Mouse (Mus musculus): ENCODE measurements around the gene Gm525. TPM values are rescaled to one million over a fixed set of nuclear protein-coding genes. Genes with fewer than 3 reads are reported as not detected.

Gm525 gene
- total and polyA plus RNA-seq, 3 experiments: not detected

GRCm38 (mm10) chr11:89103166-89103565, 29.5 kb downstream of the Gm525 start:
- Histone ChIP-seq H3K27ac (ENCODE audit: control insufficient read depth, low read depth, low read length) (no peak overlapping the region), H3K36me3 (ENCODE audit: control insufficient read depth in 1 of 2, insufficient read depth in 2 of 2, low read length in 2 of 2) (no peaks in the 10 kb centered on the region), H3K4me3 (ENCODE audit: control insufficient read depth in 1 of 2, insufficient read depth in 1 of 2, low read depth in 2 of 2, low read length in 2 of 2) (no peak overlapping the region), H3K9me3 (replicated peaks; ENCODE audit: insufficient read depth, low read length) (no peaks in the 10 kb centered on the region), H3K79me2 (ENCODE audit: control insufficient read depth, insufficient read depth, low read length, poor library complexity) (no peaks in the 10 kb centered on the region), H3K9ac (ENCODE audit: control insufficient read depth, low read depth, low read length, poor library complexity, severe bottlenecking) (no peak overlapping the region), H3K4me1 (ENCODE audit: control insufficient read depth in 1 of 2, insufficient read depth in 2 of 2, low read length in 2 of 2) (peaks cover 0 to 6% of the 10 kb centered on the region in 2 experiments; a peak in 1 of 4 replicates), H3K27me3 (ENCODE audit: control insufficient read depth in 1 of 2, insufficient read depth in 2 of 2, low read length in 2 of 2) (no peaks in the 10 kb centered on the region; a peak in 1 of 4 replicates)
- TF ChIP-seq ELF1 (IDR thresholded peaks at IDR 0.05; ENCODE audit: low read depth, low read length): no peak
- no peak for DNase-seq (ENCODE audit: low read depth, low spot score)

- DNase-seq (ENCODE audit: low read depth, low spot score): no peak
Observed at GRCm38 (mm10) chr11:89105211-89105610, 31.6 kb downstream of the Gm525 start.

GRCm38 (mm10) chr11:89105823-89106222, 32.2 kb downstream of the Gm525 start:
- no peak overlapping the region for H3K9ac ChIP-seq (ENCODE audit: control insufficient read depth, low read depth, low read length, poor library complexity, severe bottlenecking)

More at GRCm38 (mm10) chr11:89105211-89105610, 31.6 kb downstream of the Gm525 start:
- no peaks in the 10 kb centered on the region for H3K9me3 ChIP-seq (replicated peaks; ENCODE audit: insufficient read depth, low read length)
- no peak overlapping the region for H3K9ac ChIP-seq (ENCODE audit: control insufficient read depth, low read depth, low read length, poor library complexity, severe bottlenecking)
- no peaks in the 10 kb centered on the region; a peak in 1 of 4 replicates for H3K27me3 ChIP-seq (ENCODE audit: control insufficient read depth in 1 of 2, insufficient read depth in 2 of 2, low read length in 2 of 2)
- H3K27ac ChIP-seq (ENCODE audit: control insufficient read depth, low read depth, low read length): no peak overlapping the region
- no peaks in the 10 kb centered on the region for H3K79me2 ChIP-seq (ENCODE audit: control insufficient read depth, insufficient read depth, low read length, poor library complexity)
- no peak for TF ChIP-seq CHD1 (IDR thresholded peaks at IDR 0.05; ENCODE audit: low read depth, low read length)
- H3K4me3 ChIP-seq (ENCODE audit: control insufficient read depth in 1 of 2, insufficient read depth in 1 of 2, low read depth in 2 of 2, low read length in 2 of 2): no peak overlapping the region
- H3K4me1 ChIP-seq (ENCODE audit: control insufficient read depth in 1 of 2, insufficient read depth in 2 of 2, low read length in 2 of 2): peaks cover 0 to 2% of the 10 kb centered on the region in 2 experiments; a peak in 1 of 4 replicates
- H3K36me3 ChIP-seq (ENCODE audit: control insufficient read depth in 1 of 2, insufficient read depth in 2 of 2, low read length in 2 of 2): no peaks in the 10 kb centered on the region

GRCm38 (mm10) chr11:89107180-89107807, 33.7 kb downstream of the Gm525 start:
- no peak overlapping the region for H3K9ac ChIP-seq (ENCODE audit: control insufficient read depth, low read depth, low read length, poor library complexity, severe bottlenecking)
- no peak overlapping the region for H3K27ac ChIP-seq (ENCODE audit: control insufficient read depth, low read depth, low read length)
- TF ChIP-seq RCOR1 (IDR thresholded peaks at IDR 0.05; ENCODE audit: low read depth, low read length) (no peak), POLR2AphosphoS2 (IDR thresholded peaks at IDR 0.05; ENCODE audit: low read length) (no peak), NELFE (IDR thresholded peaks at IDR 0.05; ENCODE audit: low read depth, low read length) (no peak), NRF1 (IDR thresholded peaks at IDR 0.05; ENCODE audit: insufficient read depth, low read depth, low read length, poor library complexity, severe bottlenecking) (no peak)
- H3K27me3 ChIP-seq (ENCODE audit: control insufficient read depth in 1 of 2, insufficient read depth in 2 of 2, low read length in 2 of 2): no peaks in the 10 kb centered on the region; a peak in 1 of 4 replicates
- H3K79me2 ChIP-seq (ENCODE audit: control insufficient read depth, insufficient read depth, low read length, poor library complexity): no peaks in the 10 kb centered on the region
- H3K9me3 ChIP-seq (replicated peaks; ENCODE audit: insufficient read depth, low read length): no peaks in the 10 kb centered on the region
- no peak overlapping the region for H3K4me3 ChIP-seq (ENCODE audit: control insufficient read depth in 1 of 2, insufficient read depth in 1 of 2, low read depth in 2 of 2, low read length in 2 of 2)
- DNase-seq (ENCODE audit: low read depth, low spot score): no peak
- no peaks in the 10 kb centered on the region for H3K4me1 ChIP-seq (ENCODE audit: control insufficient read depth in 1 of 2, insufficient read depth in 2 of 2, low read length in 2 of 2)
- H3K36me3 ChIP-seq (ENCODE audit: control insufficient read depth in 1 of 2, insufficient read depth in 2 of 2, low read length in 2 of 2): no peaks in the 10 kb centered on the region

More at GRCm38 (mm10) chr11:89105823-89106222, 32.2 kb downstream of the Gm525 start:
- H3K4me1 ChIP-seq (ENCODE audit: control insufficient read depth in 1 of 2, insufficient read depth in 2 of 2, low read length in 2 of 2): no peaks in the 10 kb centered on the region
- no peaks in the 10 kb centered on the region for H3K9me3 ChIP-seq (replicated peaks; ENCODE audit: insufficient read depth, low read length)
- peak overlapping the region; percentile 25 to 52; a peak in 2 of 4 replicates for H3K4me3 ChIP-seq (ENCODE audit: control insufficient read depth in 1 of 2, insufficient read depth in 1 of 2, low read depth in 2 of 2, low read length in 2 of 2)
- no peak overlapping the region for H3K27ac ChIP-seq (ENCODE audit: control insufficient read depth, low read depth, low read length)
- no peaks in the 10 kb centered on the region for H3K79me2 ChIP-seq (ENCODE audit: control insufficient read depth, insufficient read depth, low read length, poor library complexity)
- peak; percentile 87 for DNase-seq (ENCODE audit: low read depth, low spot score)
- TF ChIP-seq NELFE (IDR thresholded peaks at IDR 0.05; ENCODE audit: low read depth, low read length) (0 out of 2 replicates have a peak, but pooled peaks have one; percentile 12), CTCF (IDR thresholded peaks at IDR 0.05 in 2 of 3, conservative IDR thresholded peaks at IDR 0.05 in 1 of 3; ENCODE audit: control insufficient read depth in 1 of 3, insufficient read depth in 1 of 3, low read depth in 2 of 3, low read length in 3 of 3, poor library complexity in 1 of 3, severe bottlenecking in 1 of 3) (peak in 2 of 3 experiments; percentile 52 to 59; a peak in 3 of 6 replicates), MYC (IDR thresholded peaks at IDR 0.05; ENCODE audit: low read depth, low read length) (no peak), RAD21 (IDR thresholded peaks at IDR 0.05; ENCODE audit: low read depth, low read length) (no peak), ZKSCAN1 (IDR thresholded peaks at IDR 0.05; ENCODE audit: low read depth, low read length) (no peak), TCF12 (IDR thresholded peaks at IDR 0.05; ENCODE audit: low read depth, low read length) (no peak), MXI1 (IDR thresholded peaks at IDR 0.05; ENCODE audit: low read depth, low read length) (no peak), UBTF (IDR thresholded peaks at IDR 0.05; ENCODE audit: borderline replicate concordance, insufficient read depth, low read depth, low read length) (no peak), SIN3A (IDR thresholded peaks at IDR 0.05; ENCODE audit: low read length) (no peak), TBP (IDR thresholded peaks at IDR 0.05; ENCODE audit: low read depth, low read length) (no peak)
- no peaks in the 10 kb centered on the region; a peak in 1 of 4 replicates for H3K27me3 ChIP-seq (ENCODE audit: control insufficient read depth in 1 of 2, insufficient read depth in 2 of 2, low read length in 2 of 2)
- no peaks in the 10 kb centered on the region for H3K36me3 ChIP-seq (ENCODE audit: control insufficient read depth in 1 of 2, insufficient read depth in 2 of 2, low read length in 2 of 2)

Measured in MEL (cell line).